Mouse (Mus musculus): ENCODE results near the gene Slco2b1.

GRCm38 (mm10) chr7:99693387-99693786, 17.8 kb downstream of the Slco2b1 start:
- TF ChIP-seq CTCF (IDR thresholded peaks at IDR 0.05; ENCODE audit: low read depth, low read length) (no peak), POLR2A (IDR thresholded peaks at IDR 0.05; ENCODE audit: borderline replicate concordance, low read depth, low read length) (no peak)
